Mouse (Mus musculus): ENCODE results near the gene Cox8c. TPM values are rescaled to one million over a fixed set of nuclear protein-coding genes. Genes with fewer than 3 reads are reported as not detected.

The Cox8c gene
- polyA plus RNA-seq, 1 experiment from 2014 or later = not detected

- ATAC-seq (ENCODE audit: insufficient number of reproducible peaks, insufficient read depth, low FRiP score, low TSS enrichment, low read depth) = no peak
- H3K9me3 ChIP-seq = no peaks in the 10 kb centered on the region
- no peak overlapping the region for H3K9ac ChIP-seq
- H3K4me1 ChIP-seq = no peaks in the 10 kb centered on the region
- no peak overlapping the region for H3K4me2 ChIP-seq
- 66% methylated on average over 4 of the region's 4 CpGs for WGBS
- H3K27ac ChIP-seq = no peak overlapping the region
- no peaks in the 10 kb centered on the region for H3K27me3 ChIP-seq
- H3K36me3 ChIP-seq = no peaks in the 10 kb centered on the region
- H3K4me3 ChIP-seq = no peak overlapping the region
These were observed 30.6 kb downstream of the Cox8c start for GRCm38 (mm10) chr12:102929764-102930163.

GRCm38 (mm10) chr12:102930335-102930734 is 31.2 kb downstream of the Cox8c start:
- H3K36me3 ChIP-seq = no peaks in the 10 kb centered on the region
- no peak overlapping the region for H3K9ac ChIP-seq
- no peak overlapping the region for H3K4me3 ChIP-seq
- H3K9me3 ChIP-seq = no peaks in the 10 kb centered on the region
- ATAC-seq (ENCODE audit: insufficient number of reproducible peaks, insufficient read depth, low FRiP score, low TSS enrichment, low read depth) = no peak
- no peak overlapping the region for H3K27ac ChIP-seq
- H3K4me1 ChIP-seq = no peaks in the 10 kb centered on the region
- WGBS = 54% methylated on average over 1 of the region's 1 CpGs
- H3K27me3 ChIP-seq = no peaks in the 10 kb centered on the region
- no peak overlapping the region for H3K4me2 ChIP-seq

- ATAC-seq (ENCODE audit: insufficient number of reproducible peaks, insufficient read depth, low FRiP score, low TSS enrichment, low read depth) = no peak
- 85% methylated on average over 7 of the region's 7 CpGs for WGBS
- Histone ChIP-seq H3K4me1 (no peaks in the 10 kb centered on the region), H3K27me3 (no peaks in the 10 kb centered on the region), H3K4me2 (no peak overlapping the region), H3K4me3 (no peak overlapping the region), H3K9ac (no peak overlapping the region), H3K9me3 (no peaks in the 10 kb centered on the region), H3K36me3 (no peaks in the 10 kb centered on the region), H3K27ac (no peak overlapping the region)
These were observed 31.7 kb downstream of the Cox8c start for GRCm38 (mm10) chr12:102930789-102931188.

GRCm38 (mm10) chr12:102935892-102936291 is 36.8 kb downstream of the Cox8c start:
- no peaks in the 10 kb centered on the region for H3K27me3 ChIP-seq
- no peaks in the 10 kb centered on the region for H3K4me1 ChIP-seq
- WGBS = 7% methylated on average over 1 of the region's 1 CpGs
- ATAC-seq (ENCODE audit: insufficient number of reproducible peaks, insufficient read depth, low FRiP score, low TSS enrichment, low read depth) = no peak
- no peak overlapping the region for H3K9ac ChIP-seq
- no peak overlapping the region for H3K4me2 ChIP-seq
- H3K9me3 ChIP-seq = no peaks in the 10 kb centered on the region
- no peak overlapping the region for H3K4me3 ChIP-seq
- no peaks in the 10 kb centered on the region for H3K36me3 ChIP-seq
- H3K27ac ChIP-seq = no peak overlapping the region

GRCm38 (mm10) chr12:102945571-102945970 is 46.5 kb downstream of the Cox8c start:
- Histone ChIP-seq H3K27me3 (peaks cover 29% of the 10 kb centered on the region), H3K9ac (no peak overlapping the region), H3K4me2 (no peak overlapping the region), H3K36me3 (no peaks in the 10 kb centered on the region), H3K9me3 (no peaks in the 10 kb centered on the region), H3K27ac (no peak overlapping the region), H3K4me1 (peaks cover 13% of the 10 kb centered on the region), H3K4me3 (no peak overlapping the region)
- WGBS = 81% methylated on average over 1 of the region's 1 CpGs
- ATAC-seq (ENCODE audit: insufficient number of reproducible peaks, insufficient read depth, low FRiP score, low TSS enrichment, low read depth) = no peak

GRCm38 (mm10) chr12:102947826-102948225 is 48.7 kb downstream of the Cox8c start:
- ATAC-seq (ENCODE audit: insufficient number of reproducible peaks, insufficient read depth, low FRiP score, low TSS enrichment, low read depth) = no peak
- H3K9me3 ChIP-seq = no peaks in the 10 kb centered on the region
- WGBS = 21% methylated on average over 10 of the region's 10 CpGs

GRCm38 (mm10) chr12:102948778-102949394 is 49.8 kb downstream of the Cox8c start, which contains the start of gene Unc79:
Unc79 (plus strand) TSS chr12:102948859.
- Histone ChIP-seq H3K27me3 (peaks cover 29% of the 10 kb centered on the region), H3K4me1 (peaks cover 13% of the 10 kb centered on the region), H3K4me3 (peak within 1 kb of the TSS; percentile 53), H3K27ac (no peak within 1 kb of the TSS), H3K9ac (peak within 1 kb of the TSS; percentile 59), H3K4me2 (peak within 1 kb of the TSS; percentile 93), H3K36me3 (no peaks in the 10 kb centered on the region), H3K9me3 (no peaks in the 10 kb centered on the region)
- ATAC-seq (ENCODE audit: insufficient number of reproducible peaks, insufficient read depth, low FRiP score, low TSS enrichment, low read depth) = 0 out of 2 replicates have a peak, but pooled peaks have one; percentile 52
- WGBS = under 1% methylated on average over 48 of the region's 48 CpGs

More at GRCm38 (mm10) chr12:102947826-102948225, 48.7 kb downstream of the Cox8c start:
- Histone ChIP-seq H3K36me3 (no peaks in the 10 kb centered on the region), H3K4me3 (no peak overlapping the region), H3K27ac (no peak overlapping the region), H3K9ac (no peak overlapping the region), H3K27me3 (peaks cover 29% of the 10 kb centered on the region), H3K4me2 (no peak overlapping the region), H3K4me1 (peaks cover 13% of the 10 kb centered on the region)

- H3K9me3 ChIP-seq = no peaks in the 10 kb centered on the region
- peaks cover 29% of the 10 kb centered on the region for H3K27me3 ChIP-seq
- H3K4me3 ChIP-seq = peak overlapping the region; percentile 53
- ATAC-seq (ENCODE audit: insufficient number of reproducible peaks, insufficient read depth, low FRiP score, low TSS enrichment, low read depth) = peak; percentile 62
- H3K4me1 ChIP-seq = peaks cover 13% of the 10 kb centered on the region
- WGBS = under 1% methylated on average over 42 of the region's 42 CpGs
- H3K9ac ChIP-seq = 0 out of 2 replicates have a peak overlapping the region, but pooled peaks have one; percentile 59
- no peak overlapping the region for H3K27ac ChIP-seq
- H3K36me3 ChIP-seq = no peaks in the 10 kb centered on the region
- peak overlapping the region; percentile 93 for H3K4me2 ChIP-seq
These were observed 50.5 kb downstream of the Cox8c start for GRCm38 (mm10) chr12:102949395-102950208.

Other genes with a start within 250 kb of the Cox8c start
- gene Itpk1, start 194.4 kb upstream of the Cox8c start, polyA plus RNA-seq (2015; fragmentation: Nextera tagmentation; extraction: Ambion mirVana) = 10.4 and 10.8 TPM in 2 replicates
- 25.5 and 25.7 TPM in 2 replicates for gene Moap1, start 155.7 kb upstream of the Cox8c start, polyA plus RNA-seq (2015; fragmentation: Nextera tagmentation; extraction: Ambion mirVana)
- gene Tmem251, start 155.6 kb upstream of the Cox8c start, polyA plus RNA-seq (2015; fragmentation: Nextera tagmentation; extraction: Ambion mirVana) = 9.7 and 10.9 TPM in 2 replicates
- not detected in 2 replicates for gene Gm28051, start 141.6 kb upstream of the Cox8c start, polyA plus RNA-seq (2015; fragmentation: Nextera tagmentation; extraction: Ambion mirVana)
- 36.0 and 38.9 TPM in 2 replicates for gene Gon7, start 141.5 kb upstream of the Cox8c start, polyA plus RNA-seq (2015; fragmentation: Nextera tagmentation; extraction: Ambion mirVana)
- gene Ubr7, start 141.3 kb upstream of the Cox8c start, polyA plus RNA-seq (2015; fragmentation: Nextera tagmentation; extraction: Ambion mirVana) = 42.1 and 44.7 TPM in 2 replicates
- gene Gm20604, start 140.6 kb upstream of the Cox8c start, polyA plus RNA-seq (2015; fragmentation: Nextera tagmentation; extraction: Ambion mirVana) = 28.5 and 29.5 TPM in 2 replicates
- gene Btbd7, start 20.8 kb upstream of the Cox8c start, polyA plus RNA-seq (2015; fragmentation: Nextera tagmentation; extraction: Ambion mirVana) = 25.8 and 26.3 TPM in 2 replicates
- 0.34 and 0.35 TPM in 2 replicates for gene Unc79, start 49.5 kb downstream of the Cox8c start, polyA plus RNA-seq (2015; fragmentation: Nextera tagmentation; extraction: Ambion mirVana)